Mouse (Mus musculus) forebrain, postnatal 0 days (tissue): ENCODE measurements at regions not wholly inside any gene's neighbourhood (a gene's known extent, or its start where the extent isn't known, plus 50 kb on each side); places are given as distances from the start of the nearest gene placed in this dataset.
A peak's percentile ranks its signal among the peaks of the same experiment; 100 is the strongest.
"Not testable (repeated sequence)": the region's sequence is repeated elsewhere in the genome, so short reads cannot be mapped to it uniquely, and the experiment has no call there.

ENCODE experiments used
- ATAC-seq: fragments of 200-750 bp; cut with Nextera tagmentation; 2 replicates; pipeline ENCODE4 v1.8.0; 2017; ENCODE audit warnings: mild to moderate bottlenecking, moderate library complexity
- DNase-seq: peaks from one replicate; pipeline ENCODE4 v3.0.0-alpha.2; 2015
- H3K27ac ChIP-seq: fragments of 300-500 bp; sonication (generic); 2 replicates; pipeline ENCODE4 v1.5.1; 2014; ENCODE audit warnings: low read depth, mild to moderate bottlenecking, antibody characterized with exemption, low read length, moderate library complexity, mixed read lengths
- H3K27me3 ChIP-seq: fragments of 300-500 bp; sonication (generic); 2 replicates; pipeline ENCODE4 v1.6.1; 2014; ENCODE audit warnings: mild to moderate bottlenecking, low read length, mixed read lengths; ENCODE audit not compliant: insufficient read depth
- H3K36me3 ChIP-seq: fragments of 300-500 bp; sonication (generic); 2 replicates; pipeline ENCODE4 v1.6.1; 2014; ENCODE audit warnings: mild to moderate bottlenecking, moderate library complexity; ENCODE audit not compliant: insufficient read depth
- H3K4me1 ChIP-seq: fragments of 300-500 bp; sonication (generic); 2 replicates; pipeline ENCODE4 v1.6.1; 2014; ENCODE audit warnings: antibody characterized with exemption; ENCODE audit not compliant: insufficient read depth
- H3K4me2 ChIP-seq: fragments of 300-500 bp; sonication (generic); 2 replicates; pipeline ENCODE4 v1.6.1; 2014; ENCODE audit warnings: low read depth, mild to moderate bottlenecking, moderate library complexity
- H3K4me3 ChIP-seq: fragments of 300-500 bp; sonication (generic); 2 replicates; pipeline ENCODE4 v1.5.1; 2014; ENCODE audit warnings: low read depth, low read length, mixed read lengths
- H3K9ac ChIP-seq: fragments of 300-500 bp; sonication (generic); 2 replicates; pipeline ENCODE4 v1.6.1; 2014; ENCODE audit warnings: mild to moderate bottlenecking
- H3K9me3 ChIP-seq: fragments of 300-500 bp; sonication (generic); 2 replicates; pipeline ENCODE4 v1.6.1; 2016; ENCODE audit warnings: low read length
- CTCF ChIP-seq: sonication (generic); IDR thresholded peaks from 2 replicates; pipeline ENCODE4 v1.5.1; 2016; ENCODE audit warnings: antibody characterized with exemption, control low read depth, low read depth
- WGBS: fragments of 180-500 bp; shearing (Covaris S2); extraction: QIAGEN DNeasy Blood & Tissue Kit; methylation state at CpG from one replicate; pipeline ENCODE4 v1.1.7; 2014; 5-methylcytosine and 5-hydroxymethylcytosine counted together

DNA sequence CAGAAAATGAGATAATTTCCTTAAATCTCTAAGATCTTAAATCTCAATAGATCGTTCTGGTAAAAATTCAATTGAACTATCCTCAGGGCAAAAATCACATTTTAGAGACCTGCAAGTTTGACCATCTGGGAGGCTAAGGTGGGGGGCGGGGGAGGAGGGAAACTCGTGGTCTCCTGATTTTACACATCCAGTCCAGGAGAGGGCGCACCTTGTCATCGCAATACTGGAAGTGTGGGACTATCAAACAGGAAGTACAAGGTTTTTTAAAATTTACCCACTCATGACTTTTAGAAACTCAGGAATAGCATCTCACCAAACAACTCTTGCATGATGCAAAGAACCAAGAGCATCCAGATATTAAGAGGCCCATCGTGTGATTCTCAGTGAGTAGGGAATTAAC is 108.4 kb upstream of the Nwd2 start:
- Histone ChIP-seq H3K36me3 (no peaks in the 10 kb centered on the region), H3K4me1 (no peaks in the 10 kb centered on the region), H3K27me3 (no peaks in the 10 kb centered on the region), H3K27ac (no peak overlapping the region), H3K4me2 (no peak overlapping the region), H3K4me3 (no peak overlapping the region), H3K9ac (no peak overlapping the region), H3K9me3 (no peaks in the 10 kb centered on the region)
- no peak for TF ChIP-seq CTCF
- 95% methylated on average over 6 of the region's 6 CpGs for WGBS
- ATAC-seq (no peak), DNase-seq (no peak)

DNA sequence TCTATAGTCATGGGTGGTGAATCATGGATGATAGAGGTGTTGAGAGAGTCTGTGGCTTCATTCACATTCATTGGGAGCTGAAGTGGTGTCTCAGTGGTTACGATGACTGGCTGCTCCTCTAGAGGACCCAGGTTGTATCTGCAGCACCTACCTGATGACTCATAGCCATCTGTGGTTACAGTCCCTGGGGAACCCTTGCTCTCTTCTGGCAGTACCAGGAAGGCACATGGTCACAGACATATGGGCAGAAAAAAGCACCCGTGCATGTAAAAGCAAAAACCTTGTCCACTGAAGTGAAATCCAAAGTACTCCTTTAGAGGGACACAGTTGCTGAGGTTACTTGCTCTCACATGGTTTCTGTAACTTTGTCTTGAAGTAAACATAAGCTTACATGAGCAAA is 103.4 kb upstream of the Nwd2 start:
- no peak for TF ChIP-seq CTCF
- no peaks in the 10 kb centered on the region for H3K27me3 ChIP-seq
- no peaks in the 10 kb centered on the region for H3K9me3 ChIP-seq
- no peak for ATAC-seq
- H3K4me1 ChIP-seq, result no peaks in the 10 kb centered on the region
- H3K36me3 ChIP-seq, result no peaks in the 10 kb centered on the region
- H3K27ac ChIP-seq, result no peak overlapping the region
- no peak overlapping the region for H3K4me3 ChIP-seq
- WGBS, result 92% methylated on average over 2 of the region's 2 CpGs
- no peak overlapping the region for H3K4me2 ChIP-seq
- H3K9ac ChIP-seq, result no peak overlapping the region
- DNase-seq, result no peak

DNA sequence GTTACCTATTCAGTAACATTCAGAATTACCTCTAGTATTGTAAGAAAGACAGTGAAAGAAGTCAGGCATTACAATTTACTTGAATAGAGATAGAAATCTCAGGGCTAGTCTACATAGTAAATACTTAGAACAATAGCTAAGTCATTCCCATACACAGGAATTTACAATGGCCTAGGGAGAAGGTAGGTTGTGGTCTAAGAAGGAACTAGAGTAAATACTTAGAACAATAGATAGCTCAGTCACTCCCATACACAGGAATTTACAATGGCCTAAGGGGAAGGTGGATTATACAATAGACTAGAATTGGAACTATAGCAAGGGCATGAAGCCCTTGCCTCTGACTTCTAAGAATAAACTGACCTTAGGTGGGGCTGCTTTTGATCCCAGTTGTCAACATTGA is 83.0 kb upstream of the Nwd2 start:
- not testable (repeated sequence) for DNase-seq, H3K27ac ChIP-seq, H3K9me3 ChIP-seq, H3K36me3 ChIP-seq, H3K4me1 ChIP-seq, H3K4me2 ChIP-seq, ATAC-seq, H3K4me3 ChIP-seq, H3K9ac ChIP-seq, H3K27me3 ChIP-seq

DNA sequence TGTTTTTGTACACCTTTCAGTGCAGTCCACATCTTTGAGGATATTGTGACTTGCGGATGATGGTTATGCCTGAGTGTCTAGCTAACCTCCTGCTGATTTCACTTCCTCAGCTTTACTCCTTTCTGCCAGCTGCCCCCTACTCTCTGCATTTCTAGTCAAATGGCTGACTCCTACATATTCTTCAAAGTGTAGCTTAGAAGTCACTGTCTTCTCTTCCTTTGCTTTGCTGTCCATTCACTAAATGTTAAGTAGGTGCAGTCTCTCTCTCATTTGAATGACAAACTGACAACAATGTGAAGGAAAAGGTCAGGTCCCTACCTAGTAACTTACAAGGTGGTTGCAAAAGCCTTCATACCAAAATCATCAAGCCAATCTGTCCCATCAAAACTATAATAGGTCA is 73.5 kb upstream of the Nwd2 start:
- Histone ChIP-seq H3K27me3 (no peaks in the 10 kb centered on the region), H3K4me1 (no peaks in the 10 kb centered on the region), H3K4me3 (no peak overlapping the region), H3K36me3 (no peaks in the 10 kb centered on the region), H3K9me3 (no peaks in the 10 kb centered on the region), H3K4me2 (no peak overlapping the region), H3K27ac (no peak overlapping the region), H3K9ac (no peak overlapping the region)
- WGBS, result 89% methylated on average over 1 of the region's 1 CpGs
- ATAC-seq (no peak), DNase-seq (no peak)
- TF ChIP-seq CTCF, result no peak

DNA sequence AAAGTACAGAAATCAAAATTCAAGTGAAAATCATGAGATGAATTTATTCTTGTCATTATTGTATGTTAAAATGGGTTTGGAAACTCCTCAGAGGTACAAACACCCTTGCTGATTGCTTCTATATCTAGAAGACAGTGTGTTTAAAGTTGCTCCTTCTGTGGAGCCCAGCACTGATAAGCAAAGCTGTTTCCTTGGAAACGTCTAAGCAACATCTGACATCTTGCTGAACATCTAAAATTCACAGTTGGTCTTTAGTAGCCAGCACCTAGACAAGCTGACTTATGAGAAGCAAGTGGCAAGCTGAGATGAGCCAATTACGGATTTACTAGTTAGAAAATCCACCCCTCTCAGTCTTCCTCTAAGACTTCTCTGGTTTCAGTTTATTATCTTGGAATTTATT is 69.5 kb upstream of the Nwd2 start:
- H3K27me3 ChIP-seq, result no peaks in the 10 kb centered on the region
- no peak overlapping the region for H3K4me2 ChIP-seq
- WGBS, result 50% methylated on average over 2 of the region's 2 CpGs
- no peak overlapping the region for H3K4me3 ChIP-seq
- H3K4me1 ChIP-seq, result no peaks in the 10 kb centered on the region
- no peak overlapping the region for H3K27ac ChIP-seq
- ATAC-seq, result peak; percentile 91
- no peak overlapping the region for H3K9ac ChIP-seq
- no peaks in the 10 kb centered on the region for H3K9me3 ChIP-seq
- DNase-seq, result peak; percentile 62
- H3K36me3 ChIP-seq, result no peaks in the 10 kb centered on the region
- no peak for TF ChIP-seq CTCF

DNA sequence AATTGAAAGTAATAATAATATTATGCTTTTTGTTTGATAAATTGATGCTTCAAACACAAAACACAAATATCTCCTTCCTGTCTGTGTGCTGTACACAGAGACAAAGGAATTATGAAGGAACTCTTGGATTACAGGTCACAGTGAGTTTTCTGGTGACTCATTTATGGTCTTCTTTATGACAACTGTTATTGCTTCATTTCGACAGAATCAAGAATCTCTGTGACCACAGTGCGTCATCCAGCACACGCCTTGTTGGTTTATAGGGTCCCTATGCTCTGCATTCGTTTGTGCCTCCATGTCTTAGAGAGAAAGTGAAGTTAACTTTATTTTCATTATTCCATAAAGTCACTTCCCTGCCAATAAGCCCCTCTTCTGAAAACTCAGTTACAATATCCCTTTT is 61.9 kb upstream of the Nwd2 start:
- H3K27me3 ChIP-seq, result no peaks in the 10 kb centered on the region
- ATAC-seq, result no peak
- no peak overlapping the region for H3K4me2 ChIP-seq
- no peaks in the 10 kb centered on the region for H3K4me1 ChIP-seq
- no peak overlapping the region for H3K4me3 ChIP-seq
- H3K9me3 ChIP-seq, result no peaks in the 10 kb centered on the region
- TF ChIP-seq CTCF, result no peak
- 91% methylated on average over 4 of the region's 4 CpGs for WGBS
- H3K9ac ChIP-seq, result no peak overlapping the region
- H3K36me3 ChIP-seq, result no peaks in the 10 kb centered on the region
- no peak for DNase-seq
- H3K27ac ChIP-seq, result no peak overlapping the region

DNA sequence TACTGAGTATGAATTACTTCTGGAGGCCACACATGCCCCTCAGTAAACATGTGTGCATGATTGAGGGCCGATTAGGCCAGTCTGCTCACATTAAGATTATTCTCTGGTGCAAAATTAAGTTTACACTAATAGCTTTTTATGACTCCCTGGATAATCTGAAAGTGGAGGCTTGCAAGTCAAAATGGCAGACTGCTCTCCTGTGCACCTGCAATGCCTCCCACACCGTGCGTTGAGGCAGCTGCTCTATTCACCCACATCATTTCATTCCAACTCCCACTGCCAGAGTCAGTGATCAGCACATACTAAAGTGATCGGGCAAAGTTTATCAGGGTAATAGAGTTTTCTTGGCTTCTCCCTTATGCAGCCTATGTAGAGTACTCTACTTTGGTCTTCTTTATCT is 61.0 kb upstream of the Nwd2 start:
- Histone ChIP-seq H3K4me3 (no peak overlapping the region), H3K9me3 (no peaks in the 10 kb centered on the region), H3K4me2 (no peak overlapping the region), H3K27me3 (no peaks in the 10 kb centered on the region), H3K36me3 (no peaks in the 10 kb centered on the region), H3K9ac (no peak overlapping the region), H3K27ac (no peak overlapping the region), H3K4me1 (no peaks in the 10 kb centered on the region)
- WGBS, result 91% methylated on average over 4 of the region's 4 CpGs
- no peak for DNase-seq
- TF ChIP-seq CTCF, result no peak
- ATAC-seq, result no peak
